12 mouse cellular contexts compared by ENCODE assay signal in the genomic region with DNA sequence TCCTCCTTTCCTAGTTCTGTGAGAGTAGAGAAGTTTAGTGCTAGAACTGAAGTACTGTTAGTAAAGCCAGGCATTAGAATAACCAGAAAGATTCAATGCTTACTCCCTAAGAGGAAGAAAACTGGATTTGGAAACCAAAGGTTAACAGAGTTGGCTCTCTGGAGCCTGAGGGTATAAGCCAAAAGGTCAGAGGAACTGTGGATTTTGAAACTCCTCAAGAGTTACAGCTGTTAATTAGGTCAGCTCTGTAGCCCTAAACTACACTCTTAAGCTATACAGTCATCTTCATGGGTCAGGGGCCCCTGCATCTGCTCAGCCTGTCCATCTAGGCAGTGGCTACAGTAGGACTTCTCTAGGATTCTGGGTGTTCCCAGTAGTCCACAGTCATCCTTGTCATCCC.
"Had no signal": no experiment of that assay in that cellular context is flagged by ENCODE, and none has a peak within 500 bp of the region (broad histone marks: within the 10 kb centered on the region; RNA-seq: fewer than 3 reads in every experiment).

No protein-coding gene starts in this region.

- H3K4me2 ChIP-seq: intestine, embryonic 15.5 days; limb, embryonic 12.5 days; liver, embryonic 15.5 days; lung, embryonic 14.5 days; midbrain, embryonic 13.5 days; neural tube, embryonic 15.5 days had no signal

- H3K27ac ChIP-seq: intestine, embryonic 15.5 days; layer of hippocampus, adult 2 months; limb, embryonic 12.5 days; liver, embryonic 15.5 days; midbrain, embryonic 13.5 days; neural tube, embryonic 15.5 days; stomach, postnatal 0 days had no signal

- H3K9me3 ChIP-seq: intestine, embryonic 15.5 days; limb, embryonic 12.5 days; liver, embryonic 15.5 days; midbrain, embryonic 13.5 days; neural tube, embryonic 15.5 days had no signal

- H3K4me3 ChIP-seq: intestine, embryonic 15.5 days; layer of hippocampus, adult 2 months; limb, embryonic 12.5 days; liver, embryonic 15.5 days; midbrain, embryonic 13.5 days; myocyte; neural tube, embryonic 15.5 days had no signal

- DNase-seq: liver; right cerebral cortex, adult 18-20 months; right cerebral cortex, postnatal 25 days had no signal

- H3K27me3 ChIP-seq: intestine, embryonic 15.5 days; liver, embryonic 15.5 days; midbrain, embryonic 13.5 days; neural tube, embryonic 15.5 days had no signal

- H3K4me1 ChIP-seq: midbrain, embryonic 13.5 days had no signal

- H3K36me3 ChIP-seq: intestine, embryonic 15.5 days; limb, embryonic 12.5 days; liver, embryonic 15.5 days; midbrain, embryonic 13.5 days; neural tube, embryonic 15.5 days had no signal

- H3K9ac ChIP-seq: intestine, embryonic 15.5 days; limb, embryonic 12.5 days; liver, embryonic 15.5 days; lung, embryonic 14.5 days; midbrain, embryonic 13.5 days; neural tube, embryonic 15.5 days had no signal

- ATAC-seq: intestine, embryonic 15.5 days; midbrain, embryonic 13.5 days had no signal
